Mouse (Mus musculus) macrophage (primary cell): ENCODE data around the gene Gm9837. TPM values are rescaled to one million over a fixed set of nuclear protein-coding genes. Genes with fewer than 3 reads are reported as not detected.
A peak's percentile ranks its signal among the peaks of the same experiment; 100 is the strongest.

ENCODE experiments used
- H3K27ac ChIP-seq: fragments of 350-480 bp; formaldehyde crosslinking; 2 replicates; pipeline ENCODE4 v1.9.0; 2021
- H3K36me3 ChIP-seq: fragments of 350-480 bp; formaldehyde crosslinking; 2 replicates; pipeline ENCODE4 v1.9.0; 2021; ENCODE audit errors: inconsistent target
- H3K4me3 ChIP-seq: fragments of 350-480 bp; formaldehyde crosslinking; 2 replicates; pipeline ENCODE4 v1.9.0; 2021; ENCODE audit errors: inconsistent target
- H3K79me2 ChIP-seq: fragments of 350-480 bp; formaldehyde crosslinking; 2 replicates; pipeline ENCODE4 v1.9.0; 2021; ENCODE audit errors: inconsistent target
- WGBS: methylation state at CpG from one replicate; pipeline ENCODE4 v1.1.7; 2026; ENCODE audit warnings: inconsistent platforms; ENCODE audit not compliant: missing documents; 5-methylcytosine and 5-hydroxymethylcytosine counted together
- polyA plus RNA-seq: library from polyadenylated mRNA; stranded (reverse); fragments of 250-400 nt; gene quantifications from 3 replicates; pipeline ENCODE4 v1.2.4, GENCODE M21; 2018; ENCODE audit warnings: inconsistent platforms
- total RNA-seq, 78 experiments: library from RNA; depleted of rRNA; stranded (reverse); fragments of 250-400 nt; gene quantifications; 1 replicate in 9 of 78; 2 replicates in 24 of 78; 3 replicates in 43 of 78; 4 replicates in 2 of 78; pipeline ENCODE4 v1.2.4; 2018; ENCODE audit warnings: inconsistent platforms in 56 of 78

Gene Gm9837
- not detected for total RNA-seq (2018; cell fraction: chromatin; rRNA removed)
- not detected for total RNA-seq (2018; cell fraction: cytosol; rRNA removed)
- not detected for total RNA-seq (2018; cell fraction: nucleus; rRNA removed)
- polyA plus RNA-seq: not detected in 3 replicates

DNA sequence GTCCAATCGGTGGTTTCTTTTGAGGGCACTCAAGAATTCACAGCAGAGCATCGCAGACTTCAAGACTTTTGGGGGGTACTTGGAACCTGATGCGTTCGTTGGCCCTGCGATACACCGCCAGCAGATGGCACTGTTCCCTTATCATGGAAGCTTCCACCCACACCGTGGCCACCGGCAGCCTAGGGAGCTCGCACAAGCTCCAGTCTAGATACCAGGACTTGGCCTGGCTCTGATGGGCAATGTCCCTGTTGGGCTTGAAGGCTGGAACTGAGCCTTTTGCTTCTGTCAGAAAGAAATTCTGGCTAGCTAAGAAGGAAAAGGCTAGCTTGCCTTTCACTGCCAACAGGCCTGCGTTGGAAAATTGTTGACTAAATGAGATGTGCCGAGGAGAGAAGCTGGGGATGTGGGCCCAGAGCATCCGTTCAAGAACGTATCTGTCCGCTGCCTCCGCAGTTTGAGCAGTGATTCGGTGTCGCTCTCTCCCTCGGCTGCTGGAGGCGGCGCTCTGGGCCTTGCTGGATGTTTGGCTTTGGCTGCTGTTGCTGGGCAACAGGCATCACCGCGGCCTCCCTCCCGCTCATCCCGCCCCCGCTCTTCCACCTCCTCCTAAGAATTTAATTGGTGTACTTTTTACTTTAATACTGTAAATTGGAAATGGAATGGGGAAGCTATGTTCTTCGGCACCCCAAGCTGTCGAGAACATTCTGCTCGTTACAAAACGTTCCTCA, at the start of gene Gm9837:
Gene Gm9837 (minus strand): TSS at position 512 of the 728 bp plus-strand sequence.
- H3K79me2 ChIP-seq: no peaks in the 10 kb centered on the region
- 7% methylated on average over 29 of the region's 29 CpGs for WGBS
- H3K4me3 ChIP-seq: no peak within 1 kb of the TSS

GRCm38 (mm10) chr11:53519207-53520121, 49.2 kb upstream of the Gm9837 start, which contains the start of gene Sept8:
Gene Sept8, plus strand, starts transcription at chr11:53519257.
- Histone ChIP-seq H3K27ac (peak within 1 kb of the TSS; percentile 76), H3K4me3 (peak within 1 kb of the TSS; percentile 94), H3K36me3 (no peaks in the 10 kb centered on the region), H3K79me2 (peaks cover 45% of the 10 kb centered on the region)
- WGBS: 13% methylated on average over 55 of the region's 79 CpGs

More for the DNA sequence above, at the start of gene Gm9837:
- no peaks in the 10 kb centered on the region for H3K36me3 ChIP-seq
- no peak within 1 kb of the TSS for H3K27ac ChIP-seq

DNA sequence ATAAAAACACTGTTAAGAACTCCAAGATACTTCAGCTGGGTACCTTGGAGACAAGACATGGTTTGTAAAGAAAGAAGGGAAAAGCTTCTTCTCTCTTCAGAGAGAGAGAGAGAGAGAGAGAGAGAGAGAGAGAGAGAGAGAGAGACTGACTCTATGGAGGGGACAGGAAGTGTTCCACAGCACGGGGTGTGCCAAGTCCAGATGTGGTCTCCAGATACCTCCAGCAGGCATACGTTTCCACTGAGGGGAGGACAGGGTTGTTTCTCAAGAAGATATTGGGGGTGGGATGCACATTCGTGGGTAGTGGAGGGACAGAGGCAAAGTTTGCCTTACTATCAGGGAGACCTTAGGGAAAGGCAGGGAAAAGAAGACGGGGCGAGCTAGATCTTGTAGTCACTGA, 48.5 kb upstream of the Gm9837 start:
- 59% methylated on average over 5 of the region's 5 CpGs for WGBS
- Histone ChIP-seq H3K27ac (no peak overlapping the region), H3K79me2 (peaks cover 38% of the 10 kb centered on the region), H3K4me3 (no peak overlapping the region), H3K36me3 (no peaks in the 10 kb centered on the region)

DNA sequence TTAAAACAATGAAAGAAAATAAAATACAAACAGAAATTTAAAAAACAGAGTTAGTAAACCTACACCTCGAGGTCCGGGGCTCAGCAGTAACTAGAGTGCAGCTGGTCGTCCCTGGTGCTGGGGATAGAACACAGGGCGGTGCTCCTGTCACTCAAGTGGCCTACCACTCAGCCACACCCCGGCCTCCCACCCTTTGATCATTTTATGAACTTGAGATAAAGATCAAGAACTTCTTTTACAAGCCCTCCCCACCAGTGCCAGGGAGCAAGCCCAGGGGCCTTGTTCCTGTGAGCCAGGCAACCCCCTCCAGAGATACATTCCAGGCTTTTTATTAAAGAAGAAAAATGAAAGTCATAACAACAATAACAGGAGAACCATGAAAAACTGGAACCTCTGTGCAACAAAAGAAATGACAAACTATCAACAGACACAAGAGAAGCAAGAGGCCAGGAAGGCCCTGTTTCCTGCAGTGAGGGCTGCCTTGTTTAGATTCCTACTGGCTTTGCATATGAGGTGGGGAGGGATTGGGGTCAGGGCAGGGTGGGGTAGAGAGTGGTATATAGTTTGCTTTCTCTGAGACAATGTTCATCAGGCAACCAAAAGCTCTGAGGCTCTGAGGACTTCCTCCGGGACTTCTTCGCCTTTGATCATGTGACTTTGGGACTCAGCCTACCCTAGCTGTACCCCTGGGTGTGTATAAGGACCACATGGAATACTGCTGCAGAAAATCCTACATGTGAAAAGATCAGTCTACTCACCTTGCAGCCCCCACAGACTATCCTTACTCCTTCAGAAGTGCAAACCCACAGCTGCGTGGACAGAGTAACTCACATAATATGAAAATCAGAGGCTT, 46.7 kb upstream of the Gm9837 start:
- Histone ChIP-seq H3K4me3 (no peak overlapping the region), H3K36me3 (no peaks in the 10 kb centered on the region), H3K27ac (no peak overlapping the region), H3K79me2 (peaks cover 20% of the 10 kb centered on the region)
- 49% methylated on average over 8 of the region's 8 CpGs for WGBS

GRCm38 (mm10) chr11:53510351-53510750, 40.1 kb upstream of the Gm9837 start:
- WGBS: 87% methylated on average over 5 of the region's 5 CpGs
- no peak overlapping the region for H3K27ac ChIP-seq
- no peaks in the 10 kb centered on the region for H3K79me2 ChIP-seq
- no peaks in the 10 kb centered on the region for H3K36me3 ChIP-seq
- no peak overlapping the region for H3K4me3 ChIP-seq

DNA sequence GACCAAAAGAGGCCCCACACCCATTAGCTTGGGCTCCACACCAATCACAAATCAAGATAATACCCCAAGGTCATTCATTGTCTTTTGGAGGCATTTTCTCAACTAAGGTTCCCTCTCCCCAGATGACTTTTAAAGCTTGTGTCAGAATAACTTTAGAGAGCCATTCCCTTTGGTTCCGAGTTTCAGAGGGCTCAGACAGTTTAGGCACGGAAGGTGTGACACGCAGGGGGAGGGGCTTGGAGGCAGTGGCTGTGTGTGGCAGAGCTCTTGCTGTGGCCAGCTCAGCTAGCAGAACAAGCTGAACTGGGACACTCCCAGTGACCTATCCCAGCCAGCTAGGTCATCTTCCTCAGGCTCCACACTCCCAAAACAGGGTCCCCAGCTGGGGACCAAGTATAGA, 38.3 kb upstream of the Gm9837 start:
- no peak overlapping the region for H3K27ac ChIP-seq
- 74% methylated on average over 3 of the region's 3 CpGs for WGBS
- no peaks in the 10 kb centered on the region for H3K79me2 ChIP-seq
- H3K4me3 ChIP-seq: no peak overlapping the region
- H3K36me3 ChIP-seq: no peaks in the 10 kb centered on the region

DNA sequence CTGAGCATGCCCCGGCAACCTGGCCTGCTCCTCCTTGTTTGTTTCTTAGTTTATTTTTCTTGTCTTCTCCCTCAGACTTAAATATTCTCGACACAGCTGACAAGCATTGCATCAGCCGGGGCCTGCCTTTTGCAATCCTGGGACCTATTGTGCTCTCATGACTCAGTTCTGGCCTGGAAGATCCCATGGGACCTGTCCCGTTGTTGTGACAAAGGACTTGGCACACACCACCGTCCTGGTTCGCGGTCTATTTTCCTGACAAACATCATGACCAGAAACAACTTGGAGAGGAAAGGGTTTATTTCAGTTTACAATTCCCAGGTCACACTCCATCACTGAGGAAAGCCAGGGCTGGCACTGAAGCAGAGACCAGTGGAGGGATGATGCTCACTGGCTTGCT, 37.9 kb upstream of the Gm9837 start:
- WGBS: 78% methylated on average over 7 of the region's 7 CpGs
- H3K27ac ChIP-seq: no peak overlapping the region
- no peaks in the 10 kb centered on the region for H3K79me2 ChIP-seq
- no peaks in the 10 kb centered on the region for H3K36me3 ChIP-seq
- H3K4me3 ChIP-seq: no peak overlapping the region

GRCm38 (mm10) chr11:53507098-53507805, 37.0 kb upstream of the Gm9837 start:
- 93% methylated on average over 9 of the region's 9 CpGs for WGBS
- Histone ChIP-seq H3K27ac (no peak overlapping the region), H3K79me2 (no peaks in the 10 kb centered on the region), H3K4me3 (no peak overlapping the region), H3K36me3 (no peaks in the 10 kb centered on the region)

- Histone ChIP-seq H3K27ac (no peak overlapping the region), H3K4me3 (no peak overlapping the region), H3K36me3 (no peaks in the 10 kb centered on the region), H3K79me2 (no peaks in the 10 kb centered on the region)
- 93% methylated on average over 5 of the region's 5 CpGs for WGBS
These were observed 34.9 kb upstream of the Gm9837 start for GRCm38 (mm10) chr11:53505026-53505663.

GRCm38 (mm10) chr11:53504376-53504775, 34.1 kb upstream of the Gm9837 start:
- Histone ChIP-seq H3K4me3 (no peak overlapping the region), H3K36me3 (no peaks in the 10 kb centered on the region), H3K79me2 (no peaks in the 10 kb centered on the region), H3K27ac (no peak overlapping the region)
- 91% methylated on average over 7 of the region's 8 CpGs for WGBS

DNA sequence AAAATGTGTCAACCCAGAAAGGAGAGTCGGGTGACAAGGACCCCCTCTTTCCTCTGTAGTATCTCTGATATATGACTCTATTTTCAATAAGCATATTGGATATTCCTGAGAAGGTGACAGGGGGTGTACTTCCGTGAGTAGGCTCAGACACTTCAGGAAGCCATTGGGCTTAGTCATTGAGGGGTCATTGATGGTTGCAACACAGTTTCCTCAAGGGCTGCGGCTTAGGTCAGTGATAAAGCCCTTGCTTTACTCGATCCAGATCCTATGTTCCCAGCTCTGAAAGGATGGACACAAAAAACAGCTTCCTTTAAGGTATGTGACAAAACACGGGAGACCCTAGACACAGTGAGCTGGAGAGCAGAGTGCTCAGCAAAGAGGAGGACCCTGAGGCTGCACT, 33.5 kb upstream of the Gm9837 start:
- Histone ChIP-seq H3K4me3 (no peak overlapping the region), H3K36me3 (no peaks in the 10 kb centered on the region), H3K79me2 (no peaks in the 10 kb centered on the region), H3K27ac (no peak overlapping the region)
- 42% methylated on average over 5 of the region's 5 CpGs for WGBS

DNA sequence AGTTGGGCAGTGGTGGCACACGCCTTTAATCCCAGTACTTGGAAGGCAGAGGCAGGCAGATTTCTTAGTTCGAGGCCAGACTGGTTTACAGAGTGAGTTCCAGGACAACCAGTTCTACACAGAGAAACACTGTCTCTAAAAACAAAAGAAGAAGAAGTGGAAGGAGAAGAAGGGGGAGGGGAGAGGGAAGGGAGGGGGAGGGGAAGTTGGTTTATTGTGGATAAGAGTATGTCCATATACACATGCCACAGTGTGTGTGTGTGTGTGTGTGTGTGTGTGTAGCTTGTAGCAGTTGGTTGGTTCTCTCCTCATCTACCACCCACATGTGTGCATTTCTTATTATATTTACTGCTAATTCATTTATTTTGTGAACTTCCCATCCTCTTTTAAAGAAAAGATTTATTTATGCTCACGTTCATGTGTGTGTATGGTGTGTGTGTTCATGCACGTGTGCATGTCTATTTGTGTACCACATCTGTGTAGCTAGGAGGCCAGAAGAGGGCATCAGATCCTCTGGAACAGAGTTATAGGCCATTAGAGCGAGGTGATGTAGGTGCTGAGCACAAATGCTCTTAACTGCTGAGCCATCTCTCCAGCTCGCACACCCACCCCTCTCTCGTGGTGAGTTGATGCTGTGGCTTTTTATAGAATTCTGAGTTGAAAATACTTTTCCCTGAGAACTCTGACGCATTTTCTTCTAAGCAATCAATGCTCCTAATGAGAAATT, 31.9 kb upstream of the Gm9837 start:
- no peaks in the 10 kb centered on the region for H3K36me3 ChIP-seq
- H3K27ac ChIP-seq: no peak overlapping the region
- H3K4me3 ChIP-seq: no peak overlapping the region
- no peaks in the 10 kb centered on the region for H3K79me2 ChIP-seq
- 73% methylated on average over 8 of the region's 8 CpGs for WGBS

GRCm38 (mm10) chr11:53500569-53500968, 30.3 kb upstream of the Gm9837 start:
- Histone ChIP-seq H3K27ac (no peak overlapping the region), H3K36me3 (no peaks in the 10 kb centered on the region), H3K4me3 (no peak overlapping the region), H3K79me2 (no peaks in the 10 kb centered on the region)
- 42% methylated on average over 11 of the region's 11 CpGs for WGBS
